Mouse (Mus musculus): ENCODE results near the gene Tanc1.

- no peak for TF ChIP-seq EP300 (IDR thresholded peaks at IDR 0.05; ENCODE audit: low read depth)
- no peak for TF ChIP-seq CTCF (IDR thresholded peaks at IDR 0.05; ENCODE audit: low read depth)
Measured at GRCm38 (mm10) chr2:59761183-59761582, 149.3 kb downstream of the Tanc1 start.
